8 mouse cellular contexts compared by ENCODE assay signal in the genomic region with DNA sequence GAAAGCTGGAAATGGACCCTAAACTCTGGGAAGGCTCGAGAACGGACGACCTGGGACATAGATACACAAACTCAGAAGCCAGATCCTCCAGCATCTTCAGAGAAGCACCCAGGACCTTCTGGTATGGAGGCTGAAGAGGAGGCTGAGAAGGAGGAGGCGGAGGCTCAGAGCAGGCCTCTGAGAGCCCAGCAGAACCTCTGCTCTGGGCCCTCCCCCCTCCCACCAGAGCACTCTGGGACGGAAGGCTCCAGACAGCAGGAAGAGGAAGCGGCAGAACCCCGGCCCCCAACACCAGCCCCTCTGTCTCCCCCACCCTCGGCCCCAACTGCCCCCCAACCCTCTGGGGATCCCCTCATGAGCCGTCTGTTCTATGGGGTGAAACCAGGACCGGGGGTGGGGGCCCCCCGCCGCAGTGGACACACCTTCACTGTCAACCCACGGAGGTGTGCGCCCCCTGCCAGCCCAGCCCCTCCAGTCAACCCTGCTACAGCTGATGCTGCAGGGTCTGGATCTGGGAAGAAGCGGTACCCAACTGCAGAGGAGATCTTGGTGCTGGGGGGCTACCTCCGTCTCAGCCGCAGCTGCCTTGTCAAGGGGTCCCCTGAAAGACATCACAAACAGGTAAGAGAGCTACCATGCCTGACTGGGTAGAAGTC. TPM values are rescaled to one million over a fixed set of nuclear protein-coding genes. Genes with fewer than 3 reads are reported as not detected.
A peak's percentile ranks its signal among the peaks of the same experiment; 100 is the strongest.
DNase-seq lines count a peak whose midpoint lies in the region; ATAC-seq and TF ChIP-seq lines count a peak whose summit lies in the region.

No protein-coding gene starts in this region.

- H3K27me3 ChIP-seq in ES-Bruce4 (ENCODE audit: control insufficient read depth, insufficient read depth, low read length, poor library complexity, severe bottlenecking) = no peaks in the 10 kb centered on the region
- H3K27me3 ChIP-seq in forebrain, postnatal 0 days (ENCODE audit: insufficient read depth, low read length) = no peaks in the 10 kb centered on the region
- no peaks in the 10 kb centered on the region for H3K27me3 ChIP-seq in kidney, embryonic 15.5 days
- no peaks in the 10 kb centered on the region for H3K27me3 ChIP-seq in stomach, embryonic 14.5 days (ENCODE audit: control insufficient read depth, insufficient read depth, low read length)

- peak overlapping the region; percentile 67 for H3K4me3 ChIP-seq in ES-Bruce4 (ENCODE audit: low read depth, low read length)
- H3K4me3 ChIP-seq in forebrain, postnatal 0 days (ENCODE audit: low read depth, low read length) = peak overlapping the region; percentile 70
- H3K4me3 ChIP-seq in kidney, embryonic 15.5 days (replicated peaks) = peak overlapping the region; percentile 65
- peak overlapping the region; percentile 63 for H3K4me3 ChIP-seq in stomach, embryonic 14.5 days (ENCODE audit: low read depth, low read length)

- TF ChIP-seq EP300 in ES-Bruce4 (IDR thresholded peaks at IDR 0.05; ENCODE audit: insufficient read depth, low read depth, low read length) = no peak

- H3K9ac ChIP-seq in ES-Bruce4 (ENCODE audit: low read depth, poor library complexity, severe bottlenecking) = peak overlapping the region; percentile 82
- peak overlapping the region; percentile 50 for H3K9ac ChIP-seq in forebrain, postnatal 0 days
- H3K9ac ChIP-seq in kidney, embryonic 15.5 days = peak overlapping the region; percentile 72
- H3K9ac ChIP-seq in stomach, embryonic 14.5 days (replicated peaks; ENCODE audit: low read depth, low read length) = peak overlapping the region; percentile 74

- TF ChIP-seq CTCF in ES-Bruce4 (IDR thresholded peaks at IDR 0.05; ENCODE audit: low read depth, low read length) = no peak
- TF ChIP-seq CTCF in forebrain, postnatal 0 days (IDR thresholded peaks at IDR 0.05; ENCODE audit: low read depth) = peak; percentile 18; the same call in 1 of the 2 replicates

- DNase-seq in B cell, adult 2 months = peak; percentile 49 to 50
- no peak for DNase-seq in forebrain, postnatal 0 days
- DNase-seq in lung, postnatal 25 days (ENCODE audit: low spot score) = peak; percentile 70
- DNase-seq in cerebellum, adult 9-10 months = no peak

- peak overlapping the region; percentile 56 for H3K4me2 ChIP-seq in forebrain, postnatal 0 days (ENCODE audit: low read depth)
- peak overlapping the region; percentile 85 for H3K4me2 ChIP-seq in kidney, embryonic 15.5 days
- peak overlapping the region; percentile 92 for H3K4me2 ChIP-seq in stomach, embryonic 14.5 days (replicated peaks; ENCODE audit: low read depth, low read length)

- H3K27ac ChIP-seq in ES-Bruce4 (ENCODE audit: insufficient read depth, low read length) = peak overlapping the region; percentile 93
- H3K27ac ChIP-seq in forebrain, postnatal 0 days (ENCODE audit: low read depth, low read length) = peak overlapping the region; percentile 24
- peak overlapping the region; percentile 99 for H3K27ac ChIP-seq in kidney, embryonic 15.5 days
- H3K27ac ChIP-seq in stomach, embryonic 14.5 days (ENCODE audit: low read length) = peak overlapping the region; percentile 85

- no peak for ATAC-seq in forebrain, postnatal 0 days
- no peak for ATAC-seq in kidney, embryonic 15.5 days (replicated peaks; ENCODE audit: low FRiP score)
- ATAC-seq in stomach, embryonic 14.5 days (ENCODE audit: insufficient number of reproducible peaks, insufficient read depth, low FRiP score, low read depth) = no peak
- no peak for ATAC-seq in monocyte, adult 5-6 weeks (replicated peaks; ENCODE audit: insufficient number of reproducible peaks, low FRiP score, low TSS enrichment, poor library complexity, severe bottlenecking)

- peaks cover 5% of the 10 kb centered on the region for H3K4me1 ChIP-seq in ES-Bruce4 (ENCODE audit: control insufficient read depth, insufficient read depth, low read length)
- H3K4me1 ChIP-seq in forebrain, postnatal 0 days (ENCODE audit: insufficient read depth) = peaks cover 24% of the 10 kb centered on the region
- H3K4me1 ChIP-seq in kidney, embryonic 15.5 days = peaks cover 71% of the 10 kb centered on the region
- peaks cover 43% of the 10 kb centered on the region; the same call in 1 of the 2 replicates for H3K4me1 ChIP-seq in stomach, embryonic 14.5 days (ENCODE audit: control insufficient read depth, insufficient read depth, low read length)

- H3K36me3 ChIP-seq in ES-Bruce4 (ENCODE audit: control insufficient read depth, insufficient read depth, low read length, poor library complexity, severe bottlenecking) = no peaks in the 10 kb centered on the region
- H3K36me3 ChIP-seq in forebrain, postnatal 0 days (ENCODE audit: insufficient read depth) = no peaks in the 10 kb centered on the region
- H3K36me3 ChIP-seq in kidney, embryonic 15.5 days = peaks cover 10% of the 10 kb centered on the region
- no peaks in the 10 kb centered on the region for H3K36me3 ChIP-seq in stomach, embryonic 14.5 days (ENCODE audit: control insufficient read depth, insufficient read depth, low read length)

- WGBS in forebrain, postnatal 0 days = 29% methylated on average over 17 of the region's 17 CpGs
- WGBS in kidney, embryonic 15.5 days = 31% methylated on average over 17 of the region's 17 CpGs
- WGBS in stomach, embryonic 14.5 days = 22% methylated on average over 16 of the region's 17 CpGs

- no peak for TF ChIP-seq POLR2A in ES-Bruce4 (IDR thresholded peaks at IDR 0.05; ENCODE audit: insufficient read depth, low read length)

- no peaks in the 10 kb centered on the region for H3K9me3 ChIP-seq in ES-Bruce4 (replicated peaks; ENCODE audit: control insufficient read depth, insufficient read depth, low read length, poor library complexity, severe bottlenecking)
- H3K9me3 ChIP-seq in forebrain, postnatal 0 days (ENCODE audit: low read length) = no peaks in the 10 kb centered on the region
- H3K9me3 ChIP-seq in kidney, embryonic 15.5 days (replicated peaks) = no peaks in the 10 kb centered on the region
- H3K9me3 ChIP-seq in stomach, embryonic 14.5 days (ENCODE audit: control insufficient read depth, low read depth, low read length) = no peaks in the 10 kb centered on the region

RNA-seq across cellular contexts. Expression of gene Ppp1r18, which starts 2.9 kb away (rescaled TPM):
- polyA plus RNA-seq in ES-Bruce4 (2011; ENCODE audit: insufficient read depth, insufficient read length, low read depth, missing spikeins) = 18.6 and 20.1 TPM in 2 replicates
- 29.5 and 38.9 TPM in 2 replicates for total RNA-seq in forebrain, postnatal 0 days (2014; rRNA removed)
- polyA plus RNA-seq in forebrain, postnatal 0 days (2015; fragmentation: Nextera tagmentation; extraction: Ambion mirVana) = 22.3 and 23.3 TPM in 2 replicates
- 20.8 and 23.2 TPM in 2 replicates for polyA plus RNA-seq in kidney, embryonic 15.5 days (2015; fragmentation: Nextera tagmentation; extraction: Ambion mirVana)
- 18.8 and 20.1 TPM in 2 replicates for polyA plus RNA-seq in stomach, embryonic 14.5 days (2014; fragmentation: Nextera tagmentation; extraction: Ambion mirVana)
- total RNA-seq in monocyte, adult 5-6 weeks (2017) = 65.6 to 113 TPM (median 72.3 TPM) in 3 replicates

RNA-seq across cellular contexts. Expression of gene Nrm, which starts 7.2 kb away (rescaled TPM):
- polyA plus RNA-seq in ES-Bruce4 (2011; ENCODE audit: insufficient read depth, insufficient read length, low read depth, missing spikeins) = 32.9 and 35.3 TPM in 2 replicates
- 6.1 and 9.7 TPM in 2 replicates for total RNA-seq in forebrain, postnatal 0 days (2014; rRNA removed)
- polyA plus RNA-seq in forebrain, postnatal 0 days (2015; fragmentation: Nextera tagmentation; extraction: Ambion mirVana) = 13.1 and 15.6 TPM in 2 replicates
- 58.0 and 65.7 TPM in 2 replicates for polyA plus RNA-seq in kidney, embryonic 15.5 days (2015; fragmentation: Nextera tagmentation; extraction: Ambion mirVana)
- polyA plus RNA-seq in stomach, embryonic 14.5 days (2014; fragmentation: Nextera tagmentation; extraction: Ambion mirVana) = 65.3 and 67.1 TPM in 2 replicates
- 18.1 to 25.9 TPM (median 25.6 TPM) in 3 replicates for total RNA-seq in monocyte, adult 5-6 weeks (2017)

RNA-seq across cellular contexts. Expression of gene Dhx16, which starts 11.3 kb away (rescaled TPM):
- polyA plus RNA-seq in ES-Bruce4 (2011; ENCODE audit: insufficient read depth, insufficient read length, low read depth, missing spikeins) = 533 and 573 TPM in 2 replicates
- 33.0 and 33.2 TPM in 2 replicates for total RNA-seq in forebrain, postnatal 0 days (2014; rRNA removed)
- 21.8 and 22.1 TPM in 2 replicates for polyA plus RNA-seq in forebrain, postnatal 0 days (2015; fragmentation: Nextera tagmentation; extraction: Ambion mirVana)
- polyA plus RNA-seq in kidney, embryonic 15.5 days (2015; fragmentation: Nextera tagmentation; extraction: Ambion mirVana) = 40.9 and 42.4 TPM in 2 replicates
- 34.0 and 38.0 TPM in 2 replicates for polyA plus RNA-seq in stomach, embryonic 14.5 days (2014; fragmentation: Nextera tagmentation; extraction: Ambion mirVana)
- total RNA-seq in monocyte, adult 5-6 weeks (2017) = 67.7 to 106 TPM (median 105 TPM) in 3 replicates

RNA-seq across cellular contexts. Expression of gene Mdc1, which starts 27.0 kb away (rescaled TPM):
- polyA plus RNA-seq in ES-Bruce4 (2011; ENCODE audit: insufficient read depth, insufficient read length, low read depth, missing spikeins) = 131 and 147 TPM in 2 replicates
- 15.3 and 20.4 TPM in 2 replicates for total RNA-seq in forebrain, postnatal 0 days (2014; rRNA removed)
- 3.0 and 4.4 TPM in 2 replicates for polyA plus RNA-seq in forebrain, postnatal 0 days (2015; fragmentation: Nextera tagmentation; extraction: Ambion mirVana)
- polyA plus RNA-seq in kidney, embryonic 15.5 days (2015; fragmentation: Nextera tagmentation; extraction: Ambion mirVana) = 16.5 TPM in 2 replicates
- polyA plus RNA-seq in stomach, embryonic 14.5 days (2014; fragmentation: Nextera tagmentation; extraction: Ambion mirVana) = 18.7 and 19.2 TPM in 2 replicates
- total RNA-seq in monocyte, adult 5-6 weeks (2017) = 10.9 to 26.0 TPM (median 11.1 TPM) in 3 replicates

RNA-seq across cellular contexts. Expression of gene 2310061I04Rik, which starts 28.9 kb away (rescaled TPM):
- 58.1 and 58.9 TPM in 2 replicates for polyA plus RNA-seq in ES-Bruce4 (2011; ENCODE audit: insufficient read depth, insufficient read length, low read depth, missing spikeins)
- 31.6 and 32.8 TPM in 2 replicates for total RNA-seq in forebrain, postnatal 0 days (2014; rRNA removed)
- 56.7 and 66.3 TPM in 2 replicates for polyA plus RNA-seq in forebrain, postnatal 0 days (2015; fragmentation: Nextera tagmentation; extraction: Ambion mirVana)
- polyA plus RNA-seq in kidney, embryonic 15.5 days (2015; fragmentation: Nextera tagmentation; extraction: Ambion mirVana) = 31.2 and 34.7 TPM in 2 replicates
- 26.7 and 29.8 TPM in 2 replicates for polyA plus RNA-seq in stomach, embryonic 14.5 days (2014; fragmentation: Nextera tagmentation; extraction: Ambion mirVana)
- total RNA-seq in monocyte, adult 5-6 weeks (2017) = 1.8 to 10.4 TPM (median 5.7 TPM) in 3 replicates

Comparison
In these comparisons a context has a peak if more than half of its experiments do, and no peak if none do; other contexts are left out.
1. DNase-seq: peak in B cell, adult 2 months (2 of 2) and lung, postnatal 25 days (single experiment); none in forebrain, postnatal 0 days (single experiment) and cerebellum, adult 9-10 months (single experiment).
2. H3K27ac ChIP-seq: peak in every context shown above with its lines; median percentile 99 in kidney, embryonic 15.5 days; 93 in ES-Bruce4; 85 in stomach, embryonic 14.5 days; 24 in forebrain, postnatal 0 days.
3. RNA of gene Dhx16, which starts 11.3 kb away (polyA plus RNA-seq): 533 to 573 TPM in ES-Bruce4; 40.9 to 42.4 TPM in kidney, embryonic 15.5 days, 34.0 to 38.0 TPM in stomach, embryonic 14.5 days and 21.8 to 22.1 TPM in forebrain, postnatal 0 days; every median in the first group is over 10 times any median in the second.
4. Peak in every context shown above with its lines, with median percentiles within 50 percentile points of each other: H3K4me3 ChIP-seq, H3K9ac ChIP-seq and H3K4me2 ChIP-seq.